ENCODE assay signal across 8 mouse cellular contexts in the genomic region with DNA sequence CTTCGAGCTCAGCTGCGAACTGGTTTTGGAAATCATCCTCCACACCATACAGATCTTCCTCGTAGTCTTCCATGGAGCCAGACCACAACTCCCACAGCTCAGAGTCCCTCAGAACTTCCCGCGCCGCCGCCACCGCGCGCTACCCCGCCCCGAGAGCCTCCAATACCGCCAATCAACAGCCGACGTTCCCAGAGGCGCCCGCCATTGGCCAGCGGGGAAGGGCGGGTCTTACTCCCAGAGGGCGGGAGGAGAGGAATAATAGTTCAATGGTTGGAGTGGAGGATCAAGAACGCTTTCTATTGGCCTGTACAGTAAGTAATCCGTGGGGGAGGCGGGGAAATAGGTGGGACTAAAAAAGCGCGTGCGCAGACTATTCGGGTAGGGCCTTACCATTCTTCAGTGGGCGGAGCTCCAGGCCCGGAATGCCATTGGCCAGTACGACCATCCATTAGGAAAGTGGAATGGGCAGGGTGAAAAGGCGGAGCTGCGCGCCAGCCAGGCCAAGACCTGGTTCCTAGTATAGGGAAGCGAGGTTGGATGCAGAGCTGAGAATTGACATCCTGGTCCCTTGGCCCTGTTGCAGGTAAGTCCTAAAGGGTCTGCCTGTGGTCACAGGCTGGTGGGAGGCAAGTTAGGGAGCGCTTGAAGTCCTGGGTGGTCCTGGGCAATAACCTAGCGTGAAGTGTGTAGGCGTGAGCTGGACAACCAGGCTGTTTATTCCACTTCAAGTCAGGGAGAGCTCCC. TPM values are rescaled to one million over a fixed set of nuclear protein-coding genes. Genes with fewer than 3 reads are reported as not detected.
DNase-seq lines count a peak whose midpoint lies in the region; ATAC-seq lines count a peak whose summit lies in the region.

Chtf18 (minus strand) TSS at position 155 of the 744 bp plus-strand sequence.
Rpusd1 (plus strand) TSS at position 406 of the 744 bp plus-strand sequence.

- peaks cover 3% of the 10 kb centered on the region for H3K36me3 ChIP-seq in hindbrain, embryonic 15.5 days

- 1% methylated on average over 37 of the region's 37 CpGs for WGBS in hindbrain, embryonic 15.5 days

- peak within 1 kb of the TSS; percentile 94 for H3K4me2 ChIP-seq in hindbrain, embryonic 15.5 days

- peaks cover 23% of the 10 kb centered on the region for H3K4me1 ChIP-seq in hindbrain, embryonic 15.5 days (replicated peaks)

- peak; percentile 99 for ATAC-seq in hindbrain, embryonic 15.5 days (ENCODE audit: low FRiP score, low read depth)

- no peaks in the 10 kb centered on the region for H3K9me3 ChIP-seq in hindbrain, embryonic 15.5 days

- H3K27me3 ChIP-seq in hindbrain, embryonic 15.5 days: no peaks in the 10 kb centered on the region

- DNase-seq in T-cell, adult 2 months (ENCODE audit: low spot score): peak; percentile 98
- peak; percentile 99 for DNase-seq in cerebellum, postnatal 36 days
- DNase-seq in frontal cortex, postnatal 36 days (ENCODE audit: low spot score in 2 of 2): peak; percentile 98 to 100
- peak; percentile 100 for DNase-seq in left cerebral cortex, adult 11 months (ENCODE audit: low spot score)
- DNase-seq in lung, postnatal 4 days: peak; percentile 99
- peak; percentile 100 for DNase-seq in retina, postnatal 7 days (ENCODE audit: low read depth, low spot score)
- peak; percentile 91 for DNase-seq in urinary bladder, adult 2 months (ENCODE audit: low spot score)

- H3K4me3 ChIP-seq in hindbrain, embryonic 15.5 days: peak within 1 kb of the TSS; percentile 61

- peak within 1 kb of the TSS; percentile 57; the same call in 1 of the 2 replicates for H3K27ac ChIP-seq in hindbrain, embryonic 15.5 days (replicated peaks)

- peak within 1 kb of the TSS; percentile 73 for H3K9ac ChIP-seq in hindbrain, embryonic 15.5 days

RNA-seq across cellular contexts. Expression of gene Chtf18, which starts in this region (rescaled TPM):
- 8.2 and 8.8 TPM in 2 replicates for polyA plus RNA-seq in hindbrain, embryonic 15.5 days (2015; fragmentation: Nextera tagmentation; extraction: Ambion mirVana)
- 2.2 TPM in 2 replicates for polyA plus RNA-seq in urinary bladder, adult 2 months (2012; rRNA removed)

RNA-seq across cellular contexts. Expression of gene Rpusd1, which starts in this region (rescaled TPM):
- 28.7 and 30.1 TPM in 2 replicates for polyA plus RNA-seq in hindbrain, embryonic 15.5 days (2015; fragmentation: Nextera tagmentation; extraction: Ambion mirVana)
- polyA plus RNA-seq in urinary bladder, adult 2 months (2012; rRNA removed): 16.2 and 21.7 TPM in 2 replicates

Comparison
In these comparisons a context has a peak if more than half of its experiments do, and no peak if none do; other contexts are left out.
1. Peak in every context shown above with its lines: DNase-seq, ATAC-seq, H3K4me3 ChIP-seq and H3K27ac ChIP-seq.